In genomic region chr11:50174730-50175187, GRCm38 (mm10) we compare ENCODE assay signal across 8 mouse cellular contexts. TPM values are rescaled to one million over a fixed set of nuclear protein-coding genes. Genes with fewer than 3 reads are reported as not detected.
DNase-seq lines count a peak whose midpoint lies in the region; ATAC-seq and TF ChIP-seq lines count a peak whose summit lies in the region.

No protein-coding gene starts in this region.

- peak overlapping the region; percentile 64 to 81 (median 78) for H3K4me3 ChIP-seq in CH12.LX (replicated peaks in 1 of 3; ENCODE audit: low read depth in 2 of 3, low read length in 2 of 3, poor library complexity in 1 of 3)
- peak overlapping the region; percentile 77 for H3K4me3 ChIP-seq in heart, embryonic 16.5 days (ENCODE audit: low read length)
- H3K4me3 ChIP-seq in neural tube, embryonic 15.5 days (replicated peaks) = peak overlapping the region; percentile 62

- under 1% methylated on average over 26 of the region's 27 CpGs for whole genome bisulfite sequencing in heart, embryonic 16.5 days
- WGBS in large intestine, adult 2 months = under 1% methylated on average over 27 of the region's 27 CpGs
- WGBS in neural tube, embryonic 15.5 days = 0% methylated on average over 27 of the region's 27 CpGs

- TF ChIP-seq RAD21 in CH12.LX (IDR thresholded peaks at IDR 0.05; ENCODE audit: low read depth, low read length) = no peak

- H3K36me3 ChIP-seq in CH12.LX (replicated peaks in 1 of 2; ENCODE audit: control insufficient read depth in 1 of 2, insufficient read depth in 1 of 2, low read length in 1 of 2) = peaks cover 43 to 64% of the 10 kb centered on the region in 2 experiments
- H3K36me3 ChIP-seq in heart, embryonic 16.5 days (ENCODE audit: control insufficient read depth, insufficient read depth) = peaks cover 11% of the 10 kb centered on the region
- H3K36me3 ChIP-seq in neural tube, embryonic 15.5 days = peaks cover 46% of the 10 kb centered on the region

- TF ChIP-seq EP300 in CH12.LX (IDR thresholded peaks at IDR 0.05; ENCODE audit: low read length) = no peak

- no peak for TF ChIP-seq CTCF in CH12.LX (conservative IDR thresholded peaks at IDR 0.05 in 1 of 2, IDR thresholded peaks at IDR 0.05 in 1 of 2; ENCODE audit: low read depth in 2 of 2, low read length in 2 of 2)

- peak; percentile 99 for DNase-seq in CH12.LX (ENCODE audit: extremely low read depth)
- peak; percentile 95 for DNase-seq in c-Kit-negative CD71-positive TER-119-positive erythroid progenitor cells, embryonic 14.5 days (ENCODE audit: low read depth, low spot score)
- peak; percentile 95 for DNase-seq in fibroblast of lung, adult 2 months (ENCODE audit: low read depth)
- peak; percentile 96 for DNase-seq in large intestine, adult 2 months (ENCODE audit: low read depth, low spot score)
- DNase-seq in lung, adult 18-20 months = peak; percentile 98 to 99
- DNase-seq in testis, postnatal 14 days (ENCODE audit: low spot score) = peak; percentile 98

- TF ChIP-seq POLR2A in CH12.LX (IDR thresholded peaks at IDR 0.05; ENCODE audit: low read depth, low read length) = peak; percentile 97

- H3K4me2 ChIP-seq in CH12.LX (ENCODE audit: insufficient read depth, low read depth, poor library complexity, severe bottlenecking) = peak overlapping the region; percentile 96
- peak overlapping the region; percentile 93 for H3K4me2 ChIP-seq in heart, embryonic 16.5 days (ENCODE audit: low read depth, low read length)
- peak overlapping the region; percentile 66 for H3K4me2 ChIP-seq in neural tube, embryonic 15.5 days

- in situ Hi-C loops in CH12.LX (cut with MboI; ENCODE audit: low pct_ligation_motif_present, low pct_unique_long_range_greater_than_20kb, low sequenced_read_pairs) = loop anchor here (5.0 kb wide), 1 partner anchor 38 kb away; the partner anchor contains the start of genes Mgat4b and Sqstm1

- no peaks in the 10 kb centered on the region for H3K79me2 ChIP-seq in CH12.LX (replicated peaks; ENCODE audit: control insufficient read depth, extremely low read depth, insufficient read depth, poor library complexity, severe bottlenecking)

- dilution Hi-C loops in CH12.LX (cut with MboI; ENCODE audit: extremely low pct_ligation_motif_present, extremely low pct_unique_long_range_greater_than_20kb, low sequenced_read_pairs) = no loop called here

- no peaks in the 10 kb centered on the region for H3K27me3 ChIP-seq in CH12.LX (replicated peaks)
- H3K27me3 ChIP-seq in heart, embryonic 16.5 days (ENCODE audit: control insufficient read depth, insufficient read depth, low read length) = no peaks in the 10 kb centered on the region
- no peaks in the 10 kb centered on the region for H3K27me3 ChIP-seq in neural tube, embryonic 15.5 days (replicated peaks)

- no peaks in the 10 kb centered on the region for H3K9me3 ChIP-seq in CH12.LX (replicated peaks; ENCODE audit: low read length)
- no peaks in the 10 kb centered on the region for H3K9me3 ChIP-seq in heart, embryonic 16.5 days (replicated peaks; ENCODE audit: control insufficient read depth, low read length)
- H3K9me3 ChIP-seq in neural tube, embryonic 15.5 days (replicated peaks) = no peaks in the 10 kb centered on the region

- peaks cover 4 to 18% of the 10 kb centered on the region in 2 experiments for H3K4me1 ChIP-seq in CH12.LX (ENCODE audit: control insufficient read depth in 1 of 2, insufficient read depth in 2 of 2)
- H3K4me1 ChIP-seq in heart, embryonic 16.5 days (ENCODE audit: control insufficient read depth, insufficient read depth, low read length) = peaks cover 6% of the 10 kb centered on the region; the same call in 1 of the 2 replicates
- peaks cover 15% of the 10 kb centered on the region for H3K4me1 ChIP-seq in neural tube, embryonic 15.5 days

- H3K9ac ChIP-seq in CH12.LX (ENCODE audit: insufficient read depth, low read depth) = peak overlapping the region; percentile 61
- H3K9ac ChIP-seq in heart, embryonic 16.5 days (ENCODE audit: low read length) = peak overlapping the region; percentile 80
- H3K9ac ChIP-seq in neural tube, embryonic 15.5 days (replicated peaks) = peak overlapping the region; percentile 73

- H3K27ac ChIP-seq in CH12.LX (ENCODE audit: insufficient read depth, low read depth) = peak overlapping the region; percentile 24; the same call in 1 of the 2 replicates
- H3K27ac ChIP-seq in heart, embryonic 16.5 days (ENCODE audit: low read length) = no peak overlapping the region
- peak overlapping the region; percentile 92 for H3K27ac ChIP-seq in neural tube, embryonic 15.5 days (replicated peaks)

- ATAC-seq in heart, embryonic 16.5 days (replicated peaks; ENCODE audit: extremely low read depth, insufficient read depth, low FRiP score) = peak; percentile 99
- peak; percentile 99 for ATAC-seq in neural tube, embryonic 15.5 days (ENCODE audit: low FRiP score)

TF ChIP-seq in CH12.LX, 34 proteins besides CTCF, POLR2A, EP300 and RAD21 (continues in another document):
- TF ChIP-seq MYC (IDR thresholded peaks at IDR 0.05; ENCODE audit: low read depth, low read length) = peak; percentile 72; the same call in 1 of the 2 replicates
- no peak for TF ChIP-seq MAFK (IDR thresholded peaks at IDR 0.05; ENCODE audit: insufficient replicate concordance, low read length)
- peak; percentile 96 for TF ChIP-seq ZMIZ1 (IDR thresholded peaks at IDR 0.05; ENCODE audit: low read depth, low read length)
- TF ChIP-seq MXI1 (IDR thresholded peaks at IDR 0.05; ENCODE audit: low read depth, low read length) = peak; percentile 78
- peak; percentile 85 for TF ChIP-seq IRF4 (IDR thresholded peaks at IDR 0.05; ENCODE audit: low read depth, low read length)
- peak; percentile 90; the same call in 1 of the 2 replicates for TF ChIP-seq E2F4 (IDR thresholded peaks at IDR 0.05; ENCODE audit: insufficient replicate concordance, low read depth, low read length)
- TF ChIP-seq NRF1 (IDR thresholded peaks at IDR 0.05; ENCODE audit: low read depth, low read length) = peak; percentile 73
- no peak for TF ChIP-seq ZC3H11A (IDR thresholded peaks at IDR 0.05; ENCODE audit: low read depth, low read length)
- no peak for TF ChIP-seq RCOR1 (conservative IDR thresholded peaks at IDR 0.05; ENCODE audit: low read depth, low read length)
- no peak for TF ChIP-seq PAX5 (IDR thresholded peaks at IDR 0.05; ENCODE audit: low read length)
- peak; percentile 93; the same call in 1 of the 2 replicates for TF ChIP-seq MAZ (IDR thresholded peaks at IDR 0.05; ENCODE audit: low read depth, low read length)
- TF ChIP-seq NELFE (IDR thresholded peaks at IDR 0.05; ENCODE audit: low read depth, low read length) = peak; percentile 97
- no peak for TF ChIP-seq SMC3 (IDR thresholded peaks at IDR 0.05; ENCODE audit: low read depth, low read length)
- peak; percentile 87 for TF ChIP-seq TBP (conservative IDR thresholded peaks at IDR 0.05; ENCODE audit: low read depth, low read length)
- TF ChIP-seq POLR2AphosphoS2 (IDR thresholded peaks at IDR 0.05; ENCODE audit: low read depth, low read length) = peak; percentile 97
- no peak for TF ChIP-seq UBTF (IDR thresholded peaks at IDR 0.05; ENCODE audit: low read depth, low read length)
- TF ChIP-seq HCFC1 (IDR thresholded peaks at IDR 0.05; ENCODE audit: low read depth, low read length) = peak; percentile 93
- TF ChIP-seq GABPA (IDR thresholded peaks at IDR 0.05; ENCODE audit: insufficient replicate concordance, low read depth, low read length) = peak; percentile 76
- no peak for TF ChIP-seq CHD1 (IDR thresholded peaks at IDR 0.05; ENCODE audit: low read depth, low read length)
- TF ChIP-seq TCF12 (IDR thresholded peaks at IDR 0.05; ENCODE audit: low read depth, low read length) = peak; percentile 95
- TF ChIP-seq ZNF384 (IDR thresholded peaks at IDR 0.05; ENCODE audit: low read depth, low read length) = no peak
- TF ChIP-seq MAX (IDR thresholded peaks at IDR 0.05; ENCODE audit: low read length) = 0 out of 2 replicates have a peak, but pooled peaks have one; percentile 66
- peak; percentile 53; the same call in 1 of the 2 replicates for TF ChIP-seq ETS1 (conservative IDR thresholded peaks at IDR 0.05; ENCODE audit: low read depth, low read length)
- peak; percentile 86; the same call in 1 of the 2 replicates for TF ChIP-seq KAT2A (IDR thresholded peaks at IDR 0.05; ENCODE audit: insufficient replicate concordance, low read length)
- TF ChIP-seq ZKSCAN1 (IDR thresholded peaks at IDR 0.05; ENCODE audit: borderline replicate concordance, low read depth, low read length) = no peak

RNA-seq across cellular contexts. Expression of gene Mrnip, which starts 0.5 kb away (rescaled TPM):
- total RNA-seq in CH12.LX (2012; rRNA removed) (30.4 and 36.7 TPM in 2 replicates), CH12.LX (2014; rRNA removed) (26.7 and 29.7 TPM in 2 replicates)
- polyA plus RNA-seq in CH12.LX (2012; ENCODE audit: insufficient read length, low read depth) = 22.5 and 22.8 TPM in 2 replicates
- polyA plus RNA-seq in heart, embryonic 16.5 days (2015; fragmentation: Nextera tagmentation; extraction: Ambion mirVana) = 9.4 and 9.6 TPM in 2 replicates
- polyA plus RNA-seq in large intestine, adult 2 months (2012; rRNA removed) = 4.9 and 5.0 TPM in 2 replicates
- 34.2 and 36.7 TPM in 2 replicates for polyA plus RNA-seq in neural tube, embryonic 15.5 days (2015; fragmentation: Nextera tagmentation; extraction: Ambion mirVana)

RNA-seq across cellular contexts. Expression of gene Sqstm1, which starts 35.9 kb away (rescaled TPM):
- 311 and 456 TPM in 2 replicates for total RNA-seq in CH12.LX (2012; rRNA removed)
- 198 and 202 TPM in 2 replicates for total RNA-seq in CH12.LX (2014; rRNA removed)
- 579 and 599 TPM in 2 replicates for polyA plus RNA-seq in CH12.LX (2012; ENCODE audit: insufficient read length, low read depth)
- polyA plus RNA-seq in heart, embryonic 16.5 days (2015; fragmentation: Nextera tagmentation; extraction: Ambion mirVana) = 261 and 264 TPM in 2 replicates
- 111 and 113 TPM in 2 replicates for polyA plus RNA-seq in large intestine, adult 2 months (2012; rRNA removed)
- 421 and 450 TPM in 2 replicates for polyA plus RNA-seq in neural tube, embryonic 15.5 days (2015; fragmentation: Nextera tagmentation; extraction: Ambion mirVana)

RNA-seq across cellular contexts. Expression of gene Mgat4b, which starts 35.9 kb away (rescaled TPM):
- total RNA-seq in CH12.LX (2012; rRNA removed) (12.8 and 16.2 TPM in 2 replicates), CH12.LX (2014; rRNA removed) (4.2 and 4.6 TPM in 2 replicates)
- 27.2 and 27.4 TPM in 2 replicates for polyA plus RNA-seq in CH12.LX (2012; ENCODE audit: insufficient read length, low read depth)
- 11.8 and 29.2 TPM in 2 replicates for polyA plus RNA-seq in heart, embryonic 16.5 days (2015; fragmentation: Nextera tagmentation; extraction: Ambion mirVana)
- 101 and 123 TPM in 2 replicates for polyA plus RNA-seq in large intestine, adult 2 months (2012; rRNA removed)
- 50.2 and 63.8 TPM in 2 replicates for polyA plus RNA-seq in neural tube, embryonic 15.5 days (2015; fragmentation: Nextera tagmentation; extraction: Ambion mirVana)

RNA-seq across cellular contexts. Expression of gene Tbc1d9b, which starts 43.6 kb away (rescaled TPM):
- total RNA-seq in CH12.LX (2012; rRNA removed) = 23.1 and 27.9 TPM in 2 replicates
- total RNA-seq in CH12.LX (2014; rRNA removed) = 12.8 and 14.1 TPM in 2 replicates
- polyA plus RNA-seq in CH12.LX (2012; ENCODE audit: insufficient read length, low read depth) = 26.7 and 28.6 TPM in 2 replicates
- polyA plus RNA-seq in heart, embryonic 16.5 days (2015; fragmentation: Nextera tagmentation; extraction: Ambion mirVana) = 34.0 and 34.1 TPM in 2 replicates
- 28.2 and 35.9 TPM in 2 replicates for polyA plus RNA-seq in large intestine, adult 2 months (2012; rRNA removed)
- polyA plus RNA-seq in neural tube, embryonic 15.5 days (2015; fragmentation: Nextera tagmentation; extraction: Ambion mirVana) = 35.9 and 41.3 TPM in 2 replicates
